Mouse (Mus musculus) lung, adult 18-20 months (tissue): ENCODE measurements around the gene Tbc1d1.

Experiments
- DNase-seq, 2 experiments: peaks; one replicate each; pipeline ENCODE4 v3.0.0; 2022; ENCODE audit warnings: mixed read lengths in 2 of 2

Tbc1d1 gene

DNA sequence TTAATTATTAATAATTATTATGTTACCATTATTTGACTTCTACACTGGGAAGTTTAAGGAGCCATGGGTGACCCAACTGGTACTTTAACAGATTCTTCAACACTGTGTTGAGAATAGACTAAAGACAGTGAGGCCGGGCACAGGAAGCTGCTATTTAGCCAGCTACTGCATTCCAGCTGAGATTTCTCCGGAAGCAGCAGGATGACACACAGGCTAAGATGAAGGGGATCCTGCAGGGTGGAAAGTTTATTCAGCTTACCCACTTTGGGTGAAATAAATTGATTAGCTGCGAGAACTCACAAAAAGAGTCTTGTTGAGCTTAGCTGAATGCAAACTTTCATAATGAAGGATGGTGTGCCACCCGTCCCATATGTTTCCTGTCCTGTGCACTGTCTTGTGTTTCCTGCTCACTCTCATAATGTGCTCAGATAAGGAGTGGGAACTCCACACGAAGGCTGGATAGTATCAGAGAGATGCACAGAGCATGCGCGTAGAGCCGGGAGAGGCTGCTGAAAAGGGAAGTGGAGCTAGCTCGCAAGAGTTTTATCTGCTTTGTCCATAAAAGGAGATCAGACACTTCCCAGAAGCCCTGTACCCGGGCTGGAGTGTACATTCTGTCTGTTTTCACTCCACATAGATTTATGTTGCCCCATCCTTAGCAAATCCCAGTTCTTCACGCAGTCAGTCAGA, at the start of gene Tbc1d1:
Gene Tbc1d1, plus strand, starts transcription at position 445 of the 690 bp plus-strand sequence.
- peak; percentile 58 to 59 for DNase-seq

DNA sequence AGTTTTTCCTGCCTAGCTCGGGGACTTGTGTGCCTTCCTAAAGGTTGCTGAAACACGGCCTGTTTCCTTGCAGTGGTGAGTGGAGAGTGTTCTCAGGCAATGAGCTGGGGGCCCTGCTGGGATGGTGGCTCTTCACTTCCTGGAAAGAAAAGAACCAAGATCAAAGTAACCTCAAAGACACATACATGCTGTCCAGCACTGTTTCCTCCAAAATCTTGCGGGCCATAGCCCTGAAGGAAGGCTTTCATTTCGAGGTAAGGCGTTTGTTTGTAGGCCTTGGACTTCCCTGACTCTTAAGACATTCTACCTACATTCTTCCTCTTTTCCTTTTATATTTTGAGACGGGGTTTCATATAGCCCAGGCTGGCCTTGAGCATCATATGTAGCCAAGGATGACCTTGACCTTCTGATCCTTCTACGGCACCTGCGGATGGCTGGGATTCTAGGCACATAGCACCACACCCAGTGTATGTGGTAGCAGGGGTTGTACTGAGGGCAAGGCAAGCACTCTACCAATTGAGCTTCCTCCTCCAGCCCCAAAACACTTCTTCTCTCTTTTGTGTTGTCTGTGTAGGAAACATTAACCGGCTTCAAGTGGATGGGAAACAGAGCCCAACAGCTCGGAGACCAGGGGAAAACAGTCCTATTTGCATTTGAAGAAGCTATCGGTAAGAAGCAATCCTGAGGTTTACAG, 48.4 kb upstream of the Tbc1d1 start:
- no peak for DNase-seq

DNA sequence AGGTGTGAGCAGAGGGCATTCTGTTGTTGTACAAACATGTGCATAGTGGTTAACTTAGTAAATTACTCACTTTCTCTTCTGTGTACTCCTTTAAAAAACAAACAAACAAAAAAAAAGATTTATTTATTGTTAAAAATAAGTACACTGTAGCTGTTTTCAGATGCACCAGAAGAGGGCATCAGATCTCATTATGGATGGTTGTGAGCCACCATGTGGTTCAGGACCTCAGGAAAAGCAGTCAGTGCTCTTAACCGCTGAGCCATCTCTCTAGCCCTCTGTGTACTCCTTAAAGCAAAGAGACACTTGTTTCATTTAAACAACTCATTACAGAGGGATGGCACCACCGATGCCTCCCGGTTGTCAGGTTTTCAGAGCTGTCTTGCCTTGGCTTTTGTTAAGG, 46.9 kb upstream of the Tbc1d1 start:
- DNase-seq, result no peak

DNA sequence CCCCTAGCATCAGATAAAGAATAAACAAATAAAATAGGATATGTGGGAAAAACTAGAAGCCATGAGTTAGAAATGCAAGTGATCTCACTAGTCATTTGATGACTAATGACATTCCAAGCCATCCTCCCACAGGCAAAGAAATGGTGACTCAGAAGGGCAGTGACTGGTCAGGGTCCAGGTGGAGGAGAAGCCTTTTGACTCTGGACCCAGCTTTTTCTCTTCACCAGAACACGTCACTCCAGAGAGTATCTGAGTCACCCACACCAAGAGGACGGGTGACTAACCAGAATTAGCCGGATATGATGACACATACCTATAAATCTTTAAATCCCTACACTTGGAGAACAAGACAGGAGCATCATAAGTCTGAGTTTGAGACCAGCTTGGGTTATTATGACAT, 43.7 kb upstream of the Tbc1d1 start:
- DNase-seq, result no peak

DNA sequence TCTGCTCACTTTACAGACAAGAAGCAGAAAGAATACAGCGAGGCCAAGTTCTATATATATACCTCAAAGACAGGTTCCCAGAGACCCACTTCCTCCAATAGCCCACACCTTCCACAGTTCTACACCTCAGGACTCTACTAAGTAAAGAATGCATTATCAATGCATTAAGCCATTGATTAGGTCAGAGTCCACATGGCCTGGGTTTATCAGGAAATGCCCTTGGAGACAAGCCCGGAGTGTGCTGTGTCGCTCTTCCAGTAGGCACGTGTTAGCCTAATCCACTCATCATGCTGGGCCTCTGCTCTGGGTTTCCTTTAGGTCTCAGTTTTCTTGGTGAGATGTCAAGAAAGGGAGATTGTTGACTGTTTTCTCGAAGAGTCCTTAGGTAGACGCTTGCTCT, 41.9 kb upstream of the Tbc1d1 start:
- DNase-seq, result no peak

DNA sequence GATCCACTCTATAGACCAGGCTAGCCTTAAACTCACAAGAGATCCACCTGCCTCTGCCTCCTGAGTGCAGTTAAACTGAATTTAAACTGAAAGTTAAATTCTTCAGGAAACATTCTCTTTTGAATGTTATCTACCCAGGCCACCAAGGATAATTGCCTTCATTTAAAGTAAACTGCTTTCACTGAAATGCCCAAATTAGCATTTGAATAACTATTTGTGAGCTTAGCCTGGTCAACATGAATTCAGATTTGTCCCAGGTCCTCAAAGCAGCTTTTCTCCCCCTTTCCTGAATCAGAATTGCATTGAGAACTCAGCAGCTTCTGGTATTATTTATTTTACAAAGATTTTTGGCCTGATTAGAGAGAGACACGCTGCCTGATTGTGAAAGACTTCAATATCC, 38.9 kb upstream of the Tbc1d1 start:
- no peak for DNase-seq

DNA sequence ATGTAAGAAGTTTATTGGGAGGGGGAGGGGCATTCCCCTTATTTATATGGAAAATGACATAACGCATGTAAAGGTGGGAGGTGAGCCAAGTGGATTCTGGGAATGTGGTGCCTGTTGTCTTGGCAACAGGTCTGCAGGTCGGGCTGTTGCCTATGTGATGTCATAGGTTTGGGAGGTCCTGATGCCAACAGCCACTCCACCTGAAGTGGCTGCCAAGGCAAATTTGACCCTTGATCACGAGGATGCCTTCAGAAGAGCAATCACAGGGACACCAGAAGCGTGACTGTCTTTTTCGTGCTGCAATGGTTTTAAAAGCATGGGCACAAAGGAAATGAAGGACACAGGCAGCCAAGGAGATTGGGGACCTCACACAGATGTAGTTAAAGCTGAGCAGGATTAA, 30.3 kb upstream of the Tbc1d1 start:
- DNase-seq, result no peak

DNA sequence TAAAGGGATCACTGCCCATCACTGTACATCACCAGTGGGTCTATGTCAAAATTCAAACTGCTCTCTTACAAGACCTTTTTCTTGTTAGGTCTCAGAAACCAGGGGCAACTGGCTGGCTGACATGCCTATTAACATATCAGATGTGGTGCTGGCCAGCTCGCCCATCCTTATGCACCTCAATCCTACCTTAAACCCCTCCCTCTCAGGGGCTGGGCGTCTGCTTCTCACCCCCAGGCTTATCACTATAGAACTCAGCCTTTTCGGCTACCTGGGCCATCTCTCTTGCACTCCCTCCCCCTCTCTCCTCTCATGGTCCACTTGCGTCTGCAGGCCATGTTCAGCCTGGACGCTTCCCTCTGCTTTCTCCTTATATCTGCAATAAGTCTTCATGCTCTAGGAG, 24.6 kb upstream of the Tbc1d1 start:
- no peak for DNase-seq

DNA sequence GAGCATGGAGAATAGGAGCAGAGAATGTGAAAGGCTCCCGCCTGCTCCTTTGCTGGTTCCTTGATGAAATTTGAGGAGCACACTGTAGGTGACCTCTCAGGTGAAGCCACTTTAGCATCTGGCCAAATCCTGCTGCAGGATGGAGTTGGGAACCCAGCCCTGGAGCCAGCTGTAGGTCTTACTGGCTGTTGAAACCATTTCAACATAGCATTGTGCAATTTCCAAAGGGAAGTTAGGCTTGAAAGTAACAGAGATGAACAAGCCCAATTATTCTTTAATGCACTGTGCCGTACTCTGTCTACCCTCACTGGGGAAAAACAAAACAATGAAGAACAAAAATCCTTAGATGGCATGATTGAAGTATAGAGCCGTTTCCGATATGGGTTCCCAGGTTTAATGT, 22.2 kb upstream of the Tbc1d1 start:
- no peak for DNase-seq

DNA sequence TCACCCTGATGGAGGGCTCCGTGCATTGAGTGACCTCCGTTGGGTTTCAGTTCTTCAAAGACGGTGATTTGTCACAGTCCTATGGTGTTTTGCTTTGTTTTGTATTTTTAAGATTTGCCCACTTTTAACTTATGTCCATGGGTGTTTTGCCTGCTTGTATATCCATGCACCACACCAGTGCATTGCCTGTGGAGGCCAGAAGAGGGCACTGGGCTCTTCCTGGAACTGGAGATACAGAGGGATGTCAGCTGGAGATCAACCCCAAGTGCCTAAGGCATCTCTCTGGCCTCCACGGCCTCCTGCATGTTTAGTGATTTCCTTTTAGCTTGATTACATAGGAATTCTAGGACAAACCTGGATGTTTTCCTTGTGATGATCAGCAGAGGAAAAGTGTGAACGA, 19.8 kb upstream of the Tbc1d1 start:
- no peak for DNase-seq

DNA sequence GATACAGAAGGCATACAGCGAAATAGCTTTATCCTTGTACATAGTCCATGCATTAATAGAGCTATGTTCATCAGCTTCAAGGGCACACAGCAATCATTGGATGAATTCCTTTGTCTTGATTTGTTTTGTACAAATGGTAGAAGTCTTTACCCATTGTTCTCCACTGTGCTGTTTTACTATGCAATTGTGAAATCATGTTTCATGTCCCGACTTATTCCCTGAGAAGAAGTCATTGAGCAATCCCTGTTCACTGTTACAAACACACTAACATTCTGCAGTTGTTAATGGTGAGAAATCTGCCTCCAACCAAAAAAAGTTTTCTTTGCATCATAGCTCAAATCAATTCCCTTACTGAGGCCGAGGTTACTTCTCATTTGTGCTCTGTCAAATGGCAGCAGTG, 15.9 kb upstream of the Tbc1d1 start:
- DNase-seq, result no peak

DNA sequence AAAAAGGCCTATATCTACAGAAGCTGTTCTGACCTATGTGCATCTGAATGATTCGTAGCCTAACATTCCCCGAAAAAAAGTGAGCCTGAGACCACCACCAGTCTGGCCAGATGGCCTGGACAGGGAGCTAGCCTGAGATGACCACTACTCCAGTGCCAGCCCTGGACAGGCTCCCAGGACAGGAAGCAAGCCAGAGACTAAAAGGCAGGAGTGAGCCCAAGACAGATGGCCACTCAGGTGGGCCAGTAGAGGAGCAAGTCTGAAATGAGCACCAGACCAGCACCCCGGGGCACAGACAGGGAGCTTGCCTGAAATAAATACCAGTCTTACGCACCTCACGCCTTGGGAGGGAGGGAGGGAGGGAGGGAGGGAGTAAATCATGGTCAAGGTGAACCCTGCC, 11.8 kb upstream of the Tbc1d1 start:
- DNase-seq, result no peak

DNA sequence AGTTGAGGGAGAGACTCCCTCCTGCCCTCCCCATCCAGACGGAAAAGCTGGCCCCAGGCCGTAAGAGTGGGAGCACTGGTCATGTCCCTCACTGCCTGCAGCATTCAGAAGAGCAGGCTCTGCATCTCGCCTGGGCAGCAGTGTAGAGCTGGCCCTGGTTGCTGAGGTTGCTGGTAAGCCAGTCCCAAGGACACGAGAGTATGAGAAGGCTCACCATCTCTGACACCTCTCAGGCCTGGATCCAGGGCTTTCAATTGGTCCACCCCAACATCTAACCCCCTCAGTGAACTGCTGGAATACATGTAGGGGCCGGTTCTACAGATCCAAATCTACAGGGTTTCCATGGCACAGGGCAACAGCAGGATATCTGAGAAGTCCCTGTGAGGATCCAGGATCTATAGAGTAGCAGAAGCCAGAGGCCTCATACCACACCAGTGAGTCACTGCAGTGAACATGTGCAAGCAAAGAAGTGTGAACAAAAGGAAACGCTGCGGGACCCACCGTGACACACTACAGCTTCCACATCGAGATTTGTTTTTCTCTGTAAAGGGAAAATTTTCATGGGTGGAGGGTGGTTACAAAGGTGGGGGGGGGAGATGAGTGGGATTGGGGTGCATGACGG, 9.6 kb upstream of the Tbc1d1 start:
- DNase-seq, result no peak

DNA sequence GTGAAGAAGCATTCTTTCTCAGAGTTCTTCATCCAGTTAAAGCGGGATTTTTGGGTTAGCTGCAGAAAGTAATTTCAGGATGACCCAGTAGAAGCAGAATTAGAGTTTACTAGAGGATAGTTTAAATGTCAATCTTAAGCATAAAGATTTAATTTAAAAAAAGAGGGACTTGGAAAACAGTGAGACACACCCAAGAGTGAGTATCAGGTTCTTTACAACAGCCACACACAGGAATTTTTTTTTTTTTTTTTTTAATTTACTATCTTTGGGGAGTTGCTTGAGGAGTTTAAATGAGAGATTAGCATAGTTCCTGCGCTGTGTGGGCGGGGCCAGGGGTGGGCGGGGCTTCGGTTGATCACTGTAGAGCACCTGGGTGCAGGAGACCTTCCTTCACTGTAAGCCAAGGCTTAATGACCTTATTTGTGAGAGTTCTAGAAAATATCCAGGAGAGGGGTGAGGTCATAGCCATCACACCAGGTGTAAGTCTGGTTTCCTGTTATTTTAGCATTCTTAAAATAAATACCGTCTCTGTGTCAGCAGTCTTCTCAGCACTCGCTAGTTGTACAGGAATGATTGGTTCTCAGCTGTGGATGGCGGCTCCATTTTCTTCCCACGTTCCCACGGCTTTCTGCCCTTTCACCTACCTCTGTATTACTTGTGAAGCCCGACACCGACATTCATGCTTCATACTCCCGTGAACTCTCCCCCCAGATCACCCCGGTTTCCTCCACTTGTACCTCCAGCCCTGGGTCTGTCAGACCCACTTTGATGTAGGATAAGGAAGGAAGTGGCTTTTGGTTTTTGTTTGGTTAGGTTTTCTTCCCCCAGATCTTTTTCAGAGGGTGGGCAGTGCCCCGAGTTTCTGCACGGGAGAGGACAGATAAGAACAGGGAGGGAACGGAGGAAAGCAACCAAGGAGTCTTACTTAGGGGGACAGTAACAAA, 6.6 kb upstream of the Tbc1d1 start:
- DNase-seq, result no peak

DNA sequence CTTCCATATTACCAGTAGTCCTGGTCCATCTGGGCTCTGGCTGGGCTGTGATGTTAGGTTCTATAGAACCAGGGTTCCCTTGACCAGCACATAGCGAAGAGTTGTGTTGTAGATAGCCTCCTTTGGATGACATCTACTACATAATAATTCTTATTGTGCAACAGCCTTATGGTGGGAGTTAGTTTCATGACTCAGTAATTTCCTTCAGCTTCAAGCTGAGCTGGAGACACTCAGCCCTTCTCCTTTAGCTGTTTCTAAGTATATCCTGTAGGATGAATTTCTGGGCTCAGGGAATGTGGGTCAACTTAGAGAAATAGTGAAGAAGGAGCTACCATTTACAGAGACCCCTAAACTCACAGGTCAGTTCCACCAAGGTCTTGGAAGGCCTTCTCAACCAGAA, 2.8 kb upstream of the Tbc1d1 start:
- no peak for DNase-seq

DNA sequence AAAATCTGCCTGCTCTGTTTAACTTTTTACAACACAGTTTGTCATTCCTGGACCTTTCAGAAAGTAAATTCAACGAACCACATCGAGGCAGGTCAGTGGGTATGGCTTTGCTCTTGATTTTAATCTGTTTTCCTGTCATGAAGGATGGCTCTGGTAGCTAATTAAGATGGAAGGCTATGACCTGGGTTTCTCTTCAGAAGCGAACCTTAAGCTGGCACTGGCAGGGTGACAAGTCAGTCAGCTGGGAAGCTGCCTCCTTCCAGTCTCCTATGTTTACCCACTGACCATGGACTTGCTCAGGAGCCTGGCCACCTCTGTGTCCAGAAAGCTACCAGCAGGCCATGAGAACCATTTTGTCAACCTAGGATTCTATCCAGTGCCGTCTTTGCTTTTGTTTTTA, 474 bp downstream of the Tbc1d1 start:
- no peak for DNase-seq

DNA sequence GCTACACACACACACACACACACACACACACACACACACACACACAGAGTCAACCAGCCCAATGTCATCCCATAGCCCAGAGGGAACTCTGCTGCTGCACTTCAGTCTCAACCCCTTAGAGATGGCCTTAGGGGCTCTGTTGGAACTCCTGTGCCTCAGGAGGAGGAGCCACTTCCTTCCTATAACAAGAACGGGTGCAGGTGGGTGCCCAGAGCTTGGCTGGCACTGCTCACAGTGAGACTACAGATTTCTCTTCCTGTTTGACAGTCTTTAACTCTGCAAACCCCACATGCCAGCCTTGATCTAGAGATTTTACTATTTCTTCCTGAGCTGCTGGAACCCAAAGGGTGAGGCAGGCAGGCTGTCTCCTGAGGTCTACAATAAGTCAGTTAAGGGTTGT, 1.8 kb downstream of the Tbc1d1 start:
- DNase-seq, result no peak

DNA sequence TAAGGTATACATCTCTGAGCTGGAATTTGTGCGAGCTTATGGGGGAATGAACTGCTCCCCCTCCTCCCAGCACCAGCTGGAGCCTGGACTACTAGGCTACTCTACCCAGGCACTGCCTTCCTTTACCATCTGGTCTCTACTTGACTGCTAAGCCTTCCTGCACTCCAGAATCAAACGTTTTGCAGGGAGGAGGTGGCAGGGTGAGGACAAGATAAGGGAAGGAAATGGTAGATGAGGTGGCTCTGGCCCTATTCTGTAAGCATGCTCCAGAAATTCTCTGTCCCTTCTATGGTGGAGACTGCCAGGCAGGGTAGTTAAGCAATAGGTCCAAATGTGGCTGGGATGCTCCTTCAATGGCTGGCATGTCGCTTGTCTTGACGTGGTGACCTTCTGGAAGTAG, 2.4 kb downstream of the Tbc1d1 start:
- DNase-seq, result no peak

DNA sequence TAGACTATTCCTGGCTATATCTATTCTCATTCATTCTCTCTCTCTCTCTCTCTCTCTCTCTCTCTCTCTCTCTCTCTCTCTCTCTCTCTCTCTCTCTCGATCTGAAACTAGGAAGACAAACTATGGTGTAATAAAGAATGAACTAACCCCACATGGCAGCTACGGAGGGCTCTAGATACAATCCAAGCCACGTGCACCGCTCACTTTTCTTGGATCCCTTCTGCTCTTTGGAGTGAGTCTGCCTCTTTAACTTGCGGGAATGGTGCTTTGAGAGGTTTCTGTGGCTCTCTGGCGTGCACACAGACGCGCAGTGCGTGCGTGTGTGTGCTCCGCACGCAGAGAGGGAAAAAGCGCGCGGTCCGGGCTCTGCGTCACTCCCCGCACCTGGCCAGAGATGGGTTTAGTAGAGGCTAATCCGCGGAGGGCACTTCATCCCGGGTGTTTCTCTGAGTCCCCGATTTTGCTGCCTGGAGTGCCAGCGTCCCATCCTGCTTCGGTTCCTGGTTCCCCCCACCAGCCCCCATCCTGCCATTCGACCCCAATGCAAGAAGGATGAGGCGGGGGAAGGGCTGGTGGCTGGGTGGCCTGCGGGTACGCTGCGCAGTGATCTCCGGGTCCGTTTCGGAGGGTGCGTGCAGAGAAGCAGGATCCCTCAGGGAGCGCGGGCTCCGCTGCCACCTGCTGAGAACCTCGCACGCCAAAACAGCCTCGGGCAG, 3.1 kb downstream of the Tbc1d1 start:
- DNase-seq, result no peak

DNA sequence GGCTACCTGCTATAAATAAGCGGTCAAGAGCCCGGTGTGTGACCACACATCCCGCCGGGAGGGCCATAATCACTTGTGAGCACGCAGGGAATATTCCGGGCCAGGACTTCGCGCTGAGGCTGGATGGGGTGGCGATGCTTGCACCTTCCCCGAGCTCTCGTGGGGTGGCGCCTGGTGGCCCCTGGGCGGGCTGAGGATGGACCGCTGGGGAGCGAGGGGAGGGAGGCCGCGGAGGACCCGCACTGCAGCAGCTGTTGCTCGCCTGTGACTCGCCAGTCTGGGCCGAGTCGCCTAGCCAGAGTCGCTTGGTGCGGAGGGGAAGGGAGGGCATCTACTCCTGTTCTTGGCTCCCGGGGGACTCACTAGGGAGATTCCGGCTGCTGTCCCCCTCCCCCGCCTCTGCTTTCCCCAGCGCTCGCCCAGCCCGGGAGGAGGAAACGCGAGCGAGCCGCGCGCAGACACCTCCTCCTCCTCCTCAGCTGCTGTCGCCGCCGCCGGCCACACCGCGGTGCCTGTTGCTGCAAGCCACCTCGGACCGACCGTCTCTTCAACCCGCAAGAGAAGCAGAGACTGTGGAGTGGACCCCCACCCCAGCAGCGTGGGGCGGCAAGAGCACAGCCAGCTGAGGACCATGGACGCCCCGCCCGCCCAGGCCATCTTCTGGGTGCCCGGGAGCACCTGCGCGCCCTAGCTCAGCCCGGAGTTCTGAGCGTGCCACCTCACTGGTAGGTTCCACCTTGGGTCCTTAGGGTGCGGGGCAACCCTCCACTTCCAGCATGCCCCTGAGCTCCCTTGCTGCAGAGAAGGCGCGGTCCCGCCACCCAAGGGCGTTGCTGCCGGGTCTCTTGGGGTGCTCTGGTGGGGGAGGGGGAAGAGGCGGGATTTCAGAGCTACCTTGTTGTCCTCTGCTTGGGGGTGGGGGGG, 3.9 kb downstream of the Tbc1d1 start:
- peak; percentile 55 to 63 for DNase-seq

DNA sequence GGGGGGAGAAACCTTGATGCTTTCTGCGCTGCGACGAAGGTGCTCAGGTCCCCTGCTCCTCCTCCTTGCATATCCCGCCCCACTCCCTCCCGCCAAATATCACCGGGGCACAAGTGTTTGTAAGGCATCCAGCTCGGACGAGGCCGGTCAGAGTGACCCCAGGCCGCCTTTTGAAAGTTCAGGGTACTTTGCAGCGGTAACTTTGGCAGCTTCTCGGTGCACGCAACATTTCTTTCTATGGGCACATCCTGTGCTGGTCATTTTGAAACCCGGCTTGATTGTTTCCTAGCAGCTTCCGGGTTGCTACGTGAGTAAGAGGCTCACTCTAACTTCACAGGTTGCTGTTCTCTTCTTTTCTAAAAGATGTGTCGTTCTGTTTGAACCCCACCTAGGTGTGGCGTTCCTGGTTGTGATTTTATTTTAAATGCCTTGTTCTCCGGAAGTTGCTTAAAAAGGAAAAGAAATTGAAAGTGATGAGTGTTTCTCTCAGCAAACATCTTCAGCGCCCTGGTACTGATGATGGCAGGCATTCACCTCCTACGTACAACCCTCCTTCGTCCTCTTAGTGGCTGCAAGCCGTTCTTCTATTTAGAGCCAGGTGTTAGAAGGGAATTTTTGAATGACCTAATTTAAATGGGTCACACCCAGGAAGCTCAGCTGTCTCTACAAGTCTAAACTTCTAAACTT, 4.7 kb downstream of the Tbc1d1 start:
- peak; percentile 17 to 33 for DNase-seq
